Comparison of ENCODE assay signal across 8 mouse cellular contexts in genomic region chr2:155673546-155673945, GRCm38 (mm10). TPM values are rescaled to one million over a fixed set of nuclear protein-coding genes. Genes with fewer than 3 reads are reported as not detected.
A peak's percentile ranks its signal among the peaks of the same experiment; 100 is the strongest.
DNase-seq lines count a peak whose midpoint lies in the region; ATAC-seq lines count a peak whose summit lies in the region.

No protein-coding gene starts in this region.

- H3K27me3 ChIP-seq in forebrain, embryonic 14.5 days (replicated peaks; ENCODE audit: control insufficient read depth, insufficient read depth, low read length) = no peaks in the 10 kb centered on the region
- no peaks in the 10 kb centered on the region for H3K27me3 ChIP-seq in forebrain, embryonic 12.5 days

- no peak for ATAC-seq in forebrain, embryonic 14.5 days
- ATAC-seq in forebrain, embryonic 12.5 days (ENCODE audit: low FRiP score) = no peak

- no peak overlapping the region for H3K4me2 ChIP-seq in forebrain, embryonic 14.5 days (ENCODE audit: low read length)
- H3K4me2 ChIP-seq in forebrain, embryonic 12.5 days = no peak overlapping the region

- no peak overlapping the region for H3K9ac ChIP-seq in forebrain, embryonic 14.5 days (ENCODE audit: low read length)
- H3K9ac ChIP-seq in forebrain, embryonic 12.5 days = no peak overlapping the region

- peaks cover 29% of the 10 kb centered on the region for H3K36me3 ChIP-seq in forebrain, embryonic 14.5 days (ENCODE audit: control insufficient read depth, insufficient read depth, low read length)
- peaks cover 25% of the 10 kb centered on the region for H3K36me3 ChIP-seq in forebrain, embryonic 12.5 days (replicated peaks)

- H3K27ac ChIP-seq in forebrain, embryonic 14.5 days (ENCODE audit: low read depth, low read length) = no peak overlapping the region
- no peak overlapping the region for H3K27ac ChIP-seq in forebrain, embryonic 12.5 days

- DNase-seq in forebrain, embryonic 14.5 days (ENCODE audit: low spot score) = peak; percentile 60
- peak; percentile 46 to 47 for DNase-seq in right cerebral cortex, adult 2 months (ENCODE audit: low spot score in 2 of 2)
- no peak for DNase-seq in right cerebral cortex, postnatal 25 days
- peak; percentile 66 to 68 for DNase-seq in cerebellum, postnatal 36 days
- DNase-seq in hindlimb bud, embryonic 11.5 days (ENCODE audit: extremely low spot score, low read depth, low spot score) = peak; percentile 33
- peak; percentile 83 for DNase-seq in lung, postnatal 14 days
- peak; percentile 57 to 65 for DNase-seq in spleen, postnatal 36 days (ENCODE audit: low spot score in 2 of 2)

- H3K4me3 ChIP-seq in forebrain, embryonic 14.5 days (ENCODE audit: low read depth, low read length) = no peak overlapping the region
- H3K4me3 ChIP-seq in forebrain, embryonic 12.5 days (replicated peaks) = no peak overlapping the region

- no peaks in the 10 kb centered on the region for H3K9me3 ChIP-seq in forebrain, embryonic 14.5 days (replicated peaks; ENCODE audit: control insufficient read depth, low read length)
- H3K9me3 ChIP-seq in forebrain, embryonic 12.5 days = no peaks in the 10 kb centered on the region

- H3K4me1 ChIP-seq in forebrain, embryonic 14.5 days (ENCODE audit: control insufficient read depth, insufficient read depth, low read length) = no peaks in the 10 kb centered on the region
- H3K4me1 ChIP-seq in forebrain, embryonic 12.5 days = peaks cover 2% of the 10 kb centered on the region; the same call in 1 of the 2 replicates

- WGBS in forebrain, embryonic 14.5 days = 27% methylated on average over 2 of the region's 2 CpGs
- WGBS in forebrain, embryonic 12.5 days = 30% methylated on average over 2 of the region's 2 CpGs

RNA-seq across cellular contexts. Expression of gene Trpc4ap, which starts 18.6 kb away (rescaled TPM):
- 153 and 181 TPM in 2 replicates for polyA plus RNA-seq in forebrain, embryonic 14.5 days (2014; fragmentation: Nextera tagmentation; extraction: Ambion mirVana)
- 159 and 167 TPM in 2 replicates for polyA plus RNA-seq in forebrain, embryonic 12.5 days (2016; fragmentation: Nextera tagmentation; extraction: Ambion mirVana)

RNA-seq across cellular contexts. Expression of gene Edem2, which starts 55.7 kb away (rescaled TPM):
- polyA plus RNA-seq in forebrain, embryonic 14.5 days (2014; fragmentation: Nextera tagmentation; extraction: Ambion mirVana) = 39.9 TPM in 2 replicates
- polyA plus RNA-seq in forebrain, embryonic 12.5 days (2016; fragmentation: Nextera tagmentation; extraction: Ambion mirVana) = 32.6 and 33.0 TPM in 2 replicates
